Mouse (Mus musculus) neural tube, embryonic 12.5 days (tissue): ENCODE measurements around the gene Bcar3. TPM values are rescaled to one million over a fixed set of nuclear protein-coding genes. Genes with fewer than 3 reads are reported as not detected.

ENCODE experiments used
- ATAC-seq: fragments of 200-750 bp; cut with Nextera tagmentation; 2 replicates; pipeline ENCODE4 v1.8.0; 2017; ENCODE audit warnings: low read depth, mild to moderate bottlenecking, moderate TSS enrichment, moderate library complexity; ENCODE audit not compliant: low FRiP score
- H3K27ac ChIP-seq: fragments of 300-500 bp; sonication (generic); 2 replicates; pipeline ENCODE4 v1.5.1; 2016
- H3K27me3 ChIP-seq: fragments of 300-500 bp; sonication (generic); replicated peaks from 2 replicates; pipeline ENCODE4 v1.6.1; 2016; ENCODE audit warnings: mild to moderate bottlenecking
- H3K36me3 ChIP-seq: fragments of 300-500 bp; sonication (generic); 2 replicates; pipeline ENCODE4 v1.6.1; 2016; ENCODE audit warnings: mild to moderate bottlenecking
- H3K4me1 ChIP-seq: fragments of 300-500 bp; sonication (generic); 2 replicates; pipeline ENCODE4 v1.6.1; 2016
- H3K4me2 ChIP-seq: fragments of 300-500 bp; sonication (generic); replicated peaks from 2 replicates; pipeline ENCODE4 v1.6.1; 2016; ENCODE audit warnings: mild to moderate bottlenecking
- H3K4me3 ChIP-seq: fragments of 300-500 bp; sonication (generic); 2 replicates; pipeline ENCODE4 v1.5.1; 2016
- H3K9ac ChIP-seq: fragments of 300-500 bp; sonication (generic); 2 replicates; pipeline ENCODE4 v1.6.1; 2016; ENCODE audit warnings: mild to moderate bottlenecking
- H3K9me3 ChIP-seq: fragments of 300-500 bp; sonication (generic); 2 replicates; pipeline ENCODE4 v1.6.1; 2016; ENCODE audit warnings: mild to moderate bottlenecking
- WGBS: fragments of 180-500 bp; shearing (Covaris S2); methylation state at CpG from one replicate; pipeline ENCODE4 v1.1.7; 2016; 5-methylcytosine and 5-hydroxymethylcytosine counted together
- polyA plus RNA-seq: library from polyadenylated mRNA; unstranded; fragments of >200 nt; fragmentation: Nextera tagmentation; extraction: Ambion mirVana; gene quantifications from 2 replicates; pipeline ENCODE4 v1.2.1, GENCODE M21; 2016

Bcar3 gene
- polyA plus RNA-seq, 1 experiment from 2014 or later = 13.2 TPM

- ATAC-seq = no peak
- Histone ChIP-seq H3K9me3 (no peaks in the 10 kb centered on the region), H3K36me3 (no peaks in the 10 kb centered on the region), H3K9ac (no peak overlapping the region), H3K27me3 (no peaks in the 10 kb centered on the region), H3K4me3 (no peak overlapping the region), H3K4me1 (peaks cover 33% of the 10 kb centered on the region), H3K27ac (no peak overlapping the region), H3K4me2 (no peak overlapping the region)
- 73% methylated on average over 4 of the region's 4 CpGs for WGBS
Observed at GRCm38 (mm10) chr3:122474796-122475195, 180.9 kb downstream of the Bcar3 start.

DNA sequence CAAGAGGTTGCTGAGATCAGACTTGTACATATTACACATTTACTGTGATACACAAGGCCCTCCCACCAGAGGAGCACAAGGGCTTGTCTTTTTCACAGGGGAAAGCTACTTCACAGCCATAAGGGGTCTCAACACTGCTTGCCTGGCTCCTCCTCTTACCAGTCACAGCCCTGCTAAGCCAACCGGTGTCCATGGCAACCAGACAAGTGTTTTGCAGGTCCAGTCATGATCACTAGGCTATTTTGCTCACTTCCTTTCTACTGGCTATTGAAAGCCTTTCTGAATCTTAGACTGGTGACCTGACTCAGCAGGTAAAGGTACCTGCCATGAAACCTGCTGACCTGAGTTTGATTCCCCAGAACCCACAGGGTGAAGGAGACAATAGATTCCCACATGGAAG lies 181.8 kb downstream of the Bcar3 start:
- peak; percentile 65 for ATAC-seq
- H3K9ac ChIP-seq = no peak overlapping the region
- no peak overlapping the region for H3K27ac ChIP-seq
- H3K4me2 ChIP-seq = no peak overlapping the region
- no peak overlapping the region for H3K4me3 ChIP-seq
- no peaks in the 10 kb centered on the region for H3K27me3 ChIP-seq
- WGBS = 33% methylated on average over 1 of the region's 1 CpGs
- H3K36me3 ChIP-seq = no peaks in the 10 kb centered on the region
- H3K9me3 ChIP-seq = no peaks in the 10 kb centered on the region
- peaks cover 42% of the 10 kb centered on the region for H3K4me1 ChIP-seq

GRCm38 (mm10) chr3:122476656-122477055 lies 182.7 kb downstream of the Bcar3 start:
- Histone ChIP-seq H3K4me2 (no peak overlapping the region), H3K9ac (no peak overlapping the region), H3K9me3 (no peaks in the 10 kb centered on the region), H3K36me3 (no peaks in the 10 kb centered on the region), H3K4me1 (peaks cover 49% of the 10 kb centered on the region), H3K4me3 (no peak overlapping the region), H3K27ac (no peak overlapping the region), H3K27me3 (no peaks in the 10 kb centered on the region)
- WGBS = 62% methylated on average over 3 of the region's 3 CpGs
- no peak for ATAC-seq

DNA sequence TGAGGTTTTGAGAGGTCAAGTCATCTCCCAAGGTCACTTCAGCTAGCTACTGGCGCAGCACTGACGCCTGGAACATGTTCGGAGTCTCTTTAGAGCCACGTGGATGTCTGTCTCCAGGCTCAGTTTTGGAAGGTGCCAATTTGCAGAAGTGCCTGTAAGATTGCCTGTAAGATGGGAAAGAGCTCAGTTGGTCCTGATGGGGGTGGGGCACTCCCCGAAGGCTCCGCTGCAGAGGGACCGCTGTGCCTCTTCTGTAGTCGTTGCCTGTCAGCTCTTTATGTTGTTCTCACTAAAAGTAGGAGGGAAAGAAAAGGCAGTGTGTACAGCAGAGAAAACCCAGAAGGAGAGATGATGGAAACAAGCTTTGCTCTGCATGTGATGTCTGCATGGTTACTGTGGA lies 183.6 kb downstream of the Bcar3 start:
- ATAC-seq = no peak
- no peaks in the 10 kb centered on the region for H3K27me3 ChIP-seq
- peaks cover 56% of the 10 kb centered on the region for H3K4me1 ChIP-seq
- H3K9me3 ChIP-seq = no peaks in the 10 kb centered on the region
- H3K4me2 ChIP-seq = no peak overlapping the region
- no peak overlapping the region for H3K27ac ChIP-seq
- no peak overlapping the region for H3K4me3 ChIP-seq
- 74% methylated on average over 8 of the region's 8 CpGs for WGBS
- H3K36me3 ChIP-seq = no peaks in the 10 kb centered on the region
- H3K9ac ChIP-seq = no peak overlapping the region

- H3K9me3 ChIP-seq = no peaks in the 10 kb centered on the region
- peaks cover 67% of the 10 kb centered on the region for H3K4me1 ChIP-seq
- no peak overlapping the region for H3K27ac ChIP-seq
- no peak overlapping the region for H3K9ac ChIP-seq
- 90% methylated on average over 3 of the region's 3 CpGs for WGBS
- ATAC-seq = no peak
- no peak overlapping the region for H3K4me3 ChIP-seq
- H3K27me3 ChIP-seq = no peaks in the 10 kb centered on the region
- no peaks in the 10 kb centered on the region for H3K36me3 ChIP-seq
- no peak overlapping the region for H3K4me2 ChIP-seq
Observed at GRCm38 (mm10) chr3:122478735-122479134, 184.8 kb downstream of the Bcar3 start.

GRCm38 (mm10) chr3:122480065-122480675 lies 186.2 kb downstream of the Bcar3 start:
- ATAC-seq = peak; percentile 57
- H3K4me1 ChIP-seq = peaks cover 64% of the 10 kb centered on the region
- no peaks in the 10 kb centered on the region for H3K9me3 ChIP-seq
- no peak overlapping the region for H3K9ac ChIP-seq
- 42% methylated on average over 8 of the region's 8 CpGs for WGBS
- no peak overlapping the region for H3K4me3 ChIP-seq
- H3K36me3 ChIP-seq = no peaks in the 10 kb centered on the region
- no peak overlapping the region for H3K4me2 ChIP-seq
- no peak overlapping the region for H3K27ac ChIP-seq
- H3K27me3 ChIP-seq = no peaks in the 10 kb centered on the region

DNA sequence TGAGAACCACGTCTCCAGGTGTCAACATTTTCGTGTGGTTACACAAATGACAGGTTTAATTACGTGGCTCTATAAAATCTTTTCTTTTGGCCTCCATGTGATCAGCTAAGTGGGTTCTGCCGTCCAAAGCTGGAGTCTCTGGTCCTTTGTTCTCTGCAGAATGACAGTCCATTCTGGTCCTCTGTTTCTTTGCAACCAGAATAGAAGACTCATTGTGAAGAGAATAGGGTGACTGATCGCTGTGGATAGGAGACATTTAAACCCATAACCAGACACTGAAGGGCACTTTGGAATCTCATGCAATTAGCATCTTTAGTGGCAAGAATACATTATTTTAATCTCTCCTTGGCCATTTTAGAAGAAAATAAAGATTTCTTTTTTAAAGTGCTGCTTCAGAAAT lies 187.1 kb downstream of the Bcar3 start:
- Histone ChIP-seq H3K9ac (no peak overlapping the region), H3K27ac (no peak overlapping the region), H3K4me1 (peaks cover 55% of the 10 kb centered on the region), H3K4me3 (no peak overlapping the region), H3K36me3 (no peaks in the 10 kb centered on the region), H3K9me3 (no peaks in the 10 kb centered on the region), H3K4me2 (no peak overlapping the region), H3K27me3 (no peaks in the 10 kb centered on the region)
- WGBS = 20% methylated on average over 5 of the region's 5 CpGs
- 0 out of 2 replicates have a peak, but pooled peaks have one; percentile 18 for ATAC-seq

GRCm38 (mm10) chr3:122481891-122482739 lies 188.2 kb downstream of the Bcar3 start:
- H3K27me3 ChIP-seq = no peaks in the 10 kb centered on the region
- no peak for ATAC-seq
- no peak overlapping the region for H3K27ac ChIP-seq
- H3K4me1 ChIP-seq = peaks cover 46% of the 10 kb centered on the region
- H3K9me3 ChIP-seq = no peaks in the 10 kb centered on the region
- no peak overlapping the region for H3K4me2 ChIP-seq
- no peak overlapping the region for H3K9ac ChIP-seq
- H3K4me3 ChIP-seq = no peak overlapping the region
- WGBS = 75% methylated on average over 21 of the region's 21 CpGs
- H3K36me3 ChIP-seq = no peaks in the 10 kb centered on the region

GRCm38 (mm10) chr3:122483066-122483782 lies 189.3 kb downstream of the Bcar3 start:
- Histone ChIP-seq H3K4me1 (peaks cover 46% of the 10 kb centered on the region), H3K9ac (peak overlapping the region; percentile 36; the same call in 1 of the 2 replicates), H3K4me3 (no peak overlapping the region), H3K4me2 (peak overlapping the region; percentile 26; the same call in 1 of the 2 replicates), H3K27ac (no peak overlapping the region), H3K27me3 (no peaks in the 10 kb centered on the region), H3K36me3 (no peaks in the 10 kb centered on the region), H3K9me3 (no peaks in the 10 kb centered on the region)
- no peak; the same call in 1 of the 2 replicates for ATAC-seq
- 22% methylated on average over 14 of the region's 14 CpGs for WGBS

GRCm38 (mm10) chr3:122483783-122484130 lies 189.8 kb downstream of the Bcar3 start:
- Histone ChIP-seq H3K27me3 (no peaks in the 10 kb centered on the region), H3K36me3 (no peaks in the 10 kb centered on the region), H3K4me3 (no peak overlapping the region), H3K9ac (peak overlapping the region; percentile 36; the same call in 1 of the 2 replicates), H3K4me2 (peak overlapping the region; percentile 26; the same call in 1 of the 2 replicates), H3K27ac (no peak overlapping the region), H3K4me1 (peaks cover 44% of the 10 kb centered on the region), H3K9me3 (no peaks in the 10 kb centered on the region)
- whole genome bisulfite sequencing = 40% methylated on average over 5 of the region's 5 CpGs
- no peak for ATAC-seq

GRCm38 (mm10) chr3:122484301-122484700 lies 190.4 kb downstream of the Bcar3 start:
- no peaks in the 10 kb centered on the region for H3K36me3 ChIP-seq
- ATAC-seq = no peak
- H3K4me1 ChIP-seq = peaks cover 41% of the 10 kb centered on the region
- WGBS = 53% methylated on average over 3 of the region's 3 CpGs
- H3K27me3 ChIP-seq = no peaks in the 10 kb centered on the region
- no peak overlapping the region for H3K27ac ChIP-seq
- no peak overlapping the region for H3K4me3 ChIP-seq
- no peak overlapping the region for H3K4me2 ChIP-seq
- no peak overlapping the region for H3K9ac ChIP-seq
- no peaks in the 10 kb centered on the region for H3K9me3 ChIP-seq

DNA sequence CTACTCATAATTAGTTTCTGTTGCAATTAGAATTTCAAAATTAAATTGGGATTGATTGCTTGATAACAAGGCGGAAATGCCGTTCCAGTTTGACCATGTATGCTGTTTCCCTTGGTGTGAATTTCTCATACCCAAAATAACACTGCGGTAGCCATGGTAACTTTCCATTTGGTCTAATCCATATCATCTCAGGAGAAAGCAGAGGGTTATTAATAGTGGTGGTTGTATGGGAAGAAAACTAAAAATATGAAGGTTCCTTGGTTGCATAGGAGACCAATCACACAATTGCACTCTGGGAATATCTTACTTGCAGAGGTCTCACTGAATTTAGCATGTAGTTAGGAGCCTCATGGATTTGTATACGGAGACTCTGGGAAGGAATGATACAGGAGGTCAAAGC lies 191.8 kb downstream of the Bcar3 start:
- WGBS = 94% methylated on average over 4 of the region's 4 CpGs
- H3K4me1 ChIP-seq = peaks cover 27% of the 10 kb centered on the region
- H3K27me3 ChIP-seq = no peaks in the 10 kb centered on the region
- H3K4me3 ChIP-seq = no peak overlapping the region
- no peak overlapping the region for H3K9ac ChIP-seq
- H3K9me3 ChIP-seq = no peaks in the 10 kb centered on the region
- no peak for ATAC-seq
- H3K36me3 ChIP-seq = no peaks in the 10 kb centered on the region
- H3K4me2 ChIP-seq = no peak overlapping the region
- H3K27ac ChIP-seq = no peak overlapping the region
